Mouse (Mus musculus): Measurements from ENCODE around the gene Vdac2. TPM values are rescaled to one million over a fixed set of nuclear protein-coding genes. Genes with fewer than 3 reads are reported as not detected.

Vdac2 gene
- polyA plus RNA-seq, 1 experiment from 2014 or later: 301 TPM

- Histone ChIP-seq H3K4me1 (no peaks in the 10 kb centered on the region), H3K4me3 (no peak overlapping the region), H3K36me3 (no peaks in the 10 kb centered on the region), H3K9me3 (replicated peaks) (no peaks in the 10 kb centered on the region), H3K27me3 (ENCODE audit: low read depth, poor library complexity, severe bottlenecking) (no peaks in the 10 kb centered on the region), H3K27ac (no peak overlapping the region)
- no peak for DNase-seq (ENCODE audit: low spot score)
- WGBS: 92% methylated on average over 8 of the region's 8 CpGs
Observed at GRCm38 (mm10) chr14:21808208-21808922, 16.7 kb upstream of the Vdac2 start.

DNA sequence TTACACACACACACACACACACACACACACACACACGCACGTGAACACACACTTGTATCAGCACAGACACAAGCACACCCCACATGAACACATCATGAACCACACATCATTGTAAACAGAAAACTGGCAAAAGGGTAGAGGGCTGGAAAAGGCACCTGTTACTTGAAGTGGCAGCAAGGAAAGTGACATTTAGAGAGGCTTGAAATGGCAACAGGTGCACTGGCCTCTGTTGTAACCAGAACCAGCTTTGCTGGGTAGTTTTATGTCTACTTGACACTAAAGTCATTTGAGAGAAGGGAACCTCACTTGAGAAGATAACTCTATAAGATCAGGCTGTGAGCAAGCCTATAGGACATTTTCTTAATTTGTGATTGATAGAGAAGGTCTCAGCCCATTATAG lies 15.6 kb upstream of the Vdac2 start:
- Histone ChIP-seq H3K27ac (no peak overlapping the region), H3K4me1 (no peaks in the 10 kb centered on the region; the same call in 1 of the 2 replicates), H3K9me3 (replicated peaks) (no peaks in the 10 kb centered on the region), H3K4me3 (no peak overlapping the region), H3K27me3 (ENCODE audit: low read depth, poor library complexity, severe bottlenecking) (no peaks in the 10 kb centered on the region), H3K36me3 (no peaks in the 10 kb centered on the region)
- WGBS: 82% methylated on average over 2 of the region's 2 CpGs
- DNase-seq (ENCODE audit: low spot score): no peak

GRCm38 (mm10) chr14:21811301-21811700 lies 13.7 kb upstream of the Vdac2 start:
- no peak overlapping the region for H3K4me3 ChIP-seq
- WGBS: 94% methylated on average over 4 of the region's 4 CpGs
- H3K4me1 ChIP-seq: no peaks in the 10 kb centered on the region; the same call in 1 of the 2 replicates
- H3K27me3 ChIP-seq (ENCODE audit: low read depth, poor library complexity, severe bottlenecking): no peaks in the 10 kb centered on the region
- no peaks in the 10 kb centered on the region for H3K9me3 ChIP-seq (replicated peaks)
- DNase-seq (ENCODE audit: low spot score): no peak
- no peak overlapping the region for H3K27ac ChIP-seq
- no peaks in the 10 kb centered on the region for H3K36me3 ChIP-seq

GRCm38 (mm10) chr14:21811744-21812393 lies 13.2 kb upstream of the Vdac2 start:
- no peaks in the 10 kb centered on the region for H3K36me3 ChIP-seq
- H3K27me3 ChIP-seq (ENCODE audit: low read depth, poor library complexity, severe bottlenecking): no peaks in the 10 kb centered on the region
- H3K27ac ChIP-seq: no peak overlapping the region
- peaks cover 6% of the 10 kb centered on the region for H3K4me1 ChIP-seq
- H3K9me3 ChIP-seq (replicated peaks): no peaks in the 10 kb centered on the region
- 87% methylated on average over 10 of the region's 10 CpGs for WGBS
- DNase-seq (ENCODE audit: low spot score): no peak
- H3K4me3 ChIP-seq: no peak overlapping the region

DNA sequence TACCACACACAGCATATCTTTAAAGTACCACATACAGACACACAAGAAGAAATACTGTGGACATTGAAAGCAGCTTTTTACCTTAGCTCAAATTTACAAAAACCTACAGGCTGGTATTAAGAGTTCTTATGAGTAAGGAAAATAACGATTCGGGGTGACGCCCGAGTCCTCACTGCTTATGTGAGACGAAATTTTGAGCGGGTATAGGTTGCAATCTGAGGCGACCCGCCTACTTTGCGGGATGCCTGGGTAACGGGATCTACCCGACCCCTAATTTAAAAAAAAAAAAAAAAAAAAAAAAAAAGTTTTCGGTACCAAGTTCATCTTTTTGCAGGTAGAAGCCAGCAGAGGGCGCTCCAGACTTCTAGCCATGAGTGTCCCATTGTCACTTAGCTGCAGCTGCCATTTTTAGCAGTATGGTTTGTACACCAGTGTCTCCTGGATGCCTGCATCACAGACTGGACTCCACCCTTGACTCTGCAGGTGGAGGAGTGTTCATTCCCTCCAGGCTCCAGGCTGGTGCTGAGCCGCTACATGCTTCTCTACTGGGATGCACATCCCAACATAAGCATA lies 12.4 kb upstream of the Vdac2 start:
- H3K27ac ChIP-seq: no peak overlapping the region
- no peaks in the 10 kb centered on the region for H3K9me3 ChIP-seq (replicated peaks)
- H3K36me3 ChIP-seq: no peaks in the 10 kb centered on the region
- no peak overlapping the region for H3K4me3 ChIP-seq
- no peaks in the 10 kb centered on the region for H3K27me3 ChIP-seq (ENCODE audit: low read depth, poor library complexity, severe bottlenecking)
- WGBS: 22% methylated on average over 14 of the region's 14 CpGs
- peaks cover 6% of the 10 kb centered on the region for H3K4me1 ChIP-seq
- peak; percentile 78 for DNase-seq (ENCODE audit: low spot score)

DNA sequence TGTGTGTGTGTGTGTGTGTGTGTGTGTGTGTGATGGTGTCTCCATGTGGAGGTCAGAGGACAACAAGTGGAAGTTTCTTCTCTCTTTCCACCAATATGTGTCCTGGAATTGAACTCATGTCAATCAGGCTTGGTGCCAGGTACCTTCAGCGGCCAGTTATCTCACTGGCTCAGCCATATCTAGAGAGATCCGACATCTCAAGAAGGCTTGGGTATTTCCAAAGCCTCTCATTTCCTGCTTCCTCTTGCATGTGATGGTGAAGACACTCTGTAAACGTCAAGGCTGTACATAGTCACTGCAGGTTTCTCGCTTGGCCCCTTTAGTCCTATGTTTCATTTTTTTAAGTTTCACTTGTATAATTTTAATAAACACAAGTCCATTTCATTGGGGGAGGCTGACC lies 11.8 kb upstream of the Vdac2 start:
- DNase-seq (ENCODE audit: low spot score): no peak
- peaks cover 6% of the 10 kb centered on the region for H3K4me1 ChIP-seq
- H3K27me3 ChIP-seq (ENCODE audit: low read depth, poor library complexity, severe bottlenecking): no peaks in the 10 kb centered on the region
- WGBS: 88% methylated on average over 4 of the region's 4 CpGs
- no peaks in the 10 kb centered on the region for H3K9me3 ChIP-seq (replicated peaks)
- H3K27ac ChIP-seq: no peak overlapping the region
- H3K4me3 ChIP-seq: no peak overlapping the region
- no peaks in the 10 kb centered on the region for H3K36me3 ChIP-seq

GRCm38 (mm10) chr14:21813847-21814246 lies 11.2 kb upstream of the Vdac2 start:
- DNase-seq (ENCODE audit: low spot score): no peak
- Histone ChIP-seq H3K27me3 (ENCODE audit: low read depth, poor library complexity, severe bottlenecking) (no peaks in the 10 kb centered on the region), H3K4me3 (no peak overlapping the region), H3K4me1 (peaks cover 6% of the 10 kb centered on the region), H3K9me3 (replicated peaks) (no peaks in the 10 kb centered on the region), H3K27ac (no peak overlapping the region), H3K36me3 (no peaks in the 10 kb centered on the region)
- 88% methylated on average over 3 of the region's 3 CpGs for WGBS

DNA sequence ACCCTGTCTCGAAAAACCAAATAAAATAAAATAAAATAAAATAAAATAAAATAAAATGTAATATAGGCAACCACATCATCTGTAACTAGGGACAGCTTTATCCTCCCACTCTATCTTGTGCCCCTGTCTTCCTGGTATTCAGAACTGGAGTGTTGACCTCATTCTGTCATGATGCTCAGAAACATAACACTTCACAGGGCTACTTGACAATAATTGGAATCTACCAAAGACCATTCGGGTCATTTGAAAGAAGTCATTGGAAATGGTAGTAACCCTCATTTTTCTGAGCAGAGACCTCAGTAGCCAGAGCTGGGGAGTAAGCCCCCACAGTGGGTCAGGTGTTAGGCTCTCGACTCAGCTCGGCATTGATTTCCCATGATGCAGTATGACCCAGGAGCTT lies 10.4 kb upstream of the Vdac2 start:
- Histone ChIP-seq H3K27me3 (ENCODE audit: low read depth, poor library complexity, severe bottlenecking) (no peaks in the 10 kb centered on the region), H3K9me3 (replicated peaks) (no peaks in the 10 kb centered on the region), H3K36me3 (no peaks in the 10 kb centered on the region), H3K4me1 (peaks cover 6% of the 10 kb centered on the region), H3K27ac (no peak overlapping the region), H3K4me3 (no peak overlapping the region)
- DNase-seq (ENCODE audit: low spot score): no peak
- WGBS: 95% methylated on average over 4 of the region's 4 CpGs

DNA sequence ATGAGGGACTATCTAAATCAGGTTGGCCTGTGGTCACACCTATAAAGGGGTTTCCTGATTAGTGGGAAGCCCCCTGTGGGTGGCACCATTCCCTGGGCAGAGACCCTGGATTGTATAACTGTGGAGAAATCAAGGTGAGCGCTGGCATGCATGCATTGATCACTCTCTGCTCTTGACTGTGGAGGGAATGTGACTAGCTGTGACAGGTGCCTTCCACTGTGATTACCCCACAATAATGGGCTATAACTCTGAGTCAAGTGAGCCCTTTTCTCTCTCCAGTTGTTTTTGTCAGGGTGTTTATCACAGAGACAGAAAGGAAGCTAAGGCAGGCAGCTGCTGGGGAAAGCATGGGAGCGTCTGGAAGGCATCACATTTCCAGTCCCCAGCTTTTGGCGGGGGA lies 8.8 kb upstream of the Vdac2 start:
- DNase-seq (ENCODE audit: low spot score): no peak
- H3K9me3 ChIP-seq (replicated peaks): no peaks in the 10 kb centered on the region
- peaks cover 6% of the 10 kb centered on the region for H3K4me1 ChIP-seq
- H3K4me3 ChIP-seq: no peak overlapping the region
- H3K36me3 ChIP-seq: no peaks in the 10 kb centered on the region
- H3K27ac ChIP-seq: no peak overlapping the region
- WGBS: 66% methylated on average over 3 of the region's 3 CpGs
- no peaks in the 10 kb centered on the region for H3K27me3 ChIP-seq (ENCODE audit: low read depth, poor library complexity, severe bottlenecking)

GRCm38 (mm10) chr14:21817453-21817852 lies 7.6 kb upstream of the Vdac2 start:
- Histone ChIP-seq H3K36me3 (no peaks in the 10 kb centered on the region), H3K27ac (no peak overlapping the region), H3K27me3 (ENCODE audit: low read depth, poor library complexity, severe bottlenecking) (no peaks in the 10 kb centered on the region), H3K4me3 (no peak overlapping the region), H3K9me3 (replicated peaks) (no peaks in the 10 kb centered on the region), H3K4me1 (peaks cover 6% of the 10 kb centered on the region)
- WGBS: 37% methylated on average over 4 of the region's 4 CpGs
- no peak for DNase-seq (ENCODE audit: low spot score)

- Histone ChIP-seq H3K4me1 (peaks cover 13% of the 10 kb centered on the region; the same call in 1 of the 2 replicates), H3K9me3 (replicated peaks) (no peaks in the 10 kb centered on the region), H3K27me3 (ENCODE audit: low read depth, poor library complexity, severe bottlenecking) (no peaks in the 10 kb centered on the region), H3K27ac (no peak overlapping the region), H3K36me3 (no peaks in the 10 kb centered on the region), H3K4me3 (no peak overlapping the region)
- no peak for DNase-seq (ENCODE audit: low spot score)
- WGBS: 91% methylated on average over 4 of the region's 4 CpGs
Observed at GRCm38 (mm10) chr14:21820880-21821505, 4.0 kb upstream of the Vdac2 start.

DNA sequence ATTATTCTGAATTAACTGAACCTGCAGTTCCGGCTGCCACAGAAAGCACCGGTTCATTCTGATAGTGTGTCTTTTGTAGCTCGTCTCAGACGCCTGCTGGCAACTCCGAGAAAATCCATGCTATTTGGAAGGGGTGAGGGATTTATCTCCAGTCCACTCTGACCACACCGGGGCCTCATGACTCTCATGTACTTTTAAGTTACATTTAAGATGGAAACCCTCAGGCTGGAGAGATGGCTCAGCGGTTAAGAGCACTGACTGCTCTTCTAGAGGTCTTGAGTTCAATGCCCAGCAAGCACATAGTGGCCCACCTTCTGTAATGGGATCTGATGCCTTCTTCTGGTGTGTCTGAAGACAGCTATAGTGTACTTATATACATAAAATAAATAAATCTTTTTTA lies 2.7 kb upstream of the Vdac2 start:
- 80% methylated on average over 7 of the region's 7 CpGs for WGBS
- DNase-seq (ENCODE audit: low spot score): no peak
- Histone ChIP-seq H3K36me3 (no peaks in the 10 kb centered on the region), H3K9me3 (replicated peaks) (no peaks in the 10 kb centered on the region), H3K4me3 (no peak overlapping the region), H3K27me3 (ENCODE audit: low read depth, poor library complexity, severe bottlenecking) (no peaks in the 10 kb centered on the region), H3K27ac (no peak overlapping the region), H3K4me1 (peaks cover 7% of the 10 kb centered on the region; the same call in 1 of the 2 replicates)

DNA sequence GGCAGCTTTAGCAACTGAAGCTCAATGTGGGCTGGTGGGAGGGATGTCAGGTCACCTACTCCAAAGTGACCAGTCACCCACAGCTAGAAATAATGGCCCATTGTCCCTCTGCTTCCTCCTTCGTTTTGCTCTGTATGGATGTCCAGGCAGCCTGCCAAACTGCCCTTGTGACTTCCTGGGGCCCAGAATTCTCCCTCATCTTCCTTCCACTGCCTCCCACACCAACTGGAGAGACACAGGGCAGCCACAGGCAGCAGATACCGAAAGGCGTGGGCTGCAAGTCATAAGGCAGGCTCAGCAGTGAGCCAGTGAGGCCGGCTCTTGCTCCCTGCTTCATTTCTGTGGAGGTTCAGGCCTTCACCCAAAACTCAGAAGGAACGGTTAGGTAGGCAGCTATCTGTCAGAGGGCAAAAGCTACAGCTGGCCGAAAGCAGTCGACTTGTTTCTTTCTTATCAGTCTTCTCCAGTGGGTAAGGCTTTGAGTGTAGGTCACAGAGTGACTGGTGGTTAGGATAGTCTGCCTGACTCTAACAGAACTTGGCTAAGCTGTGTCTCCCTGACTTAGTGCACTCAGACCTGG lies 2.2 kb upstream of the Vdac2 start:
- H3K4me1 ChIP-seq: peaks cover 7% of the 10 kb centered on the region; the same call in 1 of the 2 replicates
- no peaks in the 10 kb centered on the region for H3K36me3 ChIP-seq
- DNase-seq (ENCODE audit: low spot score): no peak
- no peak overlapping the region for H3K4me3 ChIP-seq
- WGBS: 77% methylated on average over 7 of the region's 7 CpGs
- peak overlapping the region; percentile 37; the same call in 1 of the 2 replicates for H3K27ac ChIP-seq
- H3K9me3 ChIP-seq (replicated peaks): no peaks in the 10 kb centered on the region
- no peaks in the 10 kb centered on the region for H3K27me3 ChIP-seq (ENCODE audit: low read depth, poor library complexity, severe bottlenecking)
